Mouse (Mus musculus): Measurements from ENCODE around the gene Syn3.

DNA sequence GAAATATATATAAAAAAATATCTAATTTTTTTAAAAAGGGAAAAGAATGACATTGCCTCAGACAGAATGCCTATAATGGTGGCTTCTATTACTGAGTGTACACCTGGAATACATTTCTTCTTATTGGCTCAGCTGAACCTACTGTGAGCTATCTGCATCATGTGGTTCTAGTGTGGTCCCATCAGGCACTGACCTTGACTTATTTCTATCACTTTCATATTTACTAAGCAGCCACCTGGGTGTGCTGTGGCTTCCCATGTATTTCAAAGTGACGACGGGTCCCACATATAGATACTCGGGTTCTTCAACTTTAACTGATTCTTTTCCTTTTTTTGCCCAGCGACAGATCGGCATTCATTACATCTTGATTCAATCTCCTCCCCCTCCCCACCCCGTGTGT lies 255.2 kb downstream of the Syn3 start:
- TF ChIP-seq CTCF (IDR thresholded peaks at IDR 0.05; ENCODE audit: borderline replicate concordance, control insufficient read depth, extremely low read depth, insufficient read depth, low read length, poor library complexity) (no peak), POLR2A (IDR thresholded peaks at IDR 0.05; ENCODE audit: control insufficient read depth, extremely low read depth, insufficient read depth, low read length, poor library complexity) (no peak)

Measured in thymus, adult 2 months (tissue).